Mouse (Mus musculus) retina, postnatal 7 days (tissue): ENCODE results near the gene Vmn2r68.

Experiments
- DNase-seq: peaks from one replicate; pipeline ENCODE4 v3.0.0-alpha.2; 2012; ENCODE audit warnings: low read depth, low spot score

The Vmn2r68 gene

GRCm38 (mm10) chr7:85237683-85238082, at the start of gene Vmn2r68:
Gene Vmn2r68, minus strand, starts transcription at chr7:85237783.
- DNase-seq: no peak
